Mouse (Mus musculus): ENCODE results near the gene Glp1r. TPM values are rescaled to one million over a fixed set of nuclear protein-coding genes. Genes with fewer than 3 reads are reported as not detected.

Glp1r gene
- polyA plus RNA-seq, 1 experiment, result 0.27 TPM

DNA sequence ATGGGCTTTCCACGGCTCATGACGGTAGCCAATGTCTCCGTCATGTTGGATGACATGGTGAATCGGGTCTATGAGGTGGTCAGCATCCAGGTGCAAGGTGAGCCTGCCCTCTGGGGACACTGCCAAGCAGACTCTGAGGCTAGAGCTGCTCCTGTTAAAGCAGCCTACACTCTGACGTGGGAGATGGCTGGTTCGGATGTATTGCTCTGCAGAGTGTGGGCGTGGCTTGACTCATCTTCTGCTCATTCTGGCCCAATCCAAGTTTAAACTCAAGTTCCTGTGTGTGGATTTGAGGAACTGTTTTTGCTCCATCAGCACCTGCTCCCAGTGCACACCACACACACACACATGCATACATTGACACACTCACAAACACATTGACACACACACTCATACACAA, 70.3 kb downstream of the Glp1r start:
- H3K27me3 ChIP-seq (replicated peaks; ENCODE audit: control insufficient read depth, insufficient read depth, low read length), result no peaks in the 10 kb centered on the region
- no peaks in the 10 kb centered on the region for H3K36me3 ChIP-seq (ENCODE audit: control insufficient read depth, insufficient read depth, low read length)
- 79% methylated on average over 7 of the region's 7 CpGs for WGBS
- H3K27ac ChIP-seq (ENCODE audit: insufficient read depth, low read depth, low read length), result no peak overlapping the region
- no peak for DNase-seq
- TF ChIP-seq CTCF (conservative IDR thresholded peaks at IDR 0.05; ENCODE audit: insufficient read depth, insufficient read length, low read depth, low read length), result no peak
- no peaks in the 10 kb centered on the region for H3K4me1 ChIP-seq (ENCODE audit: control insufficient read depth, insufficient read depth, low read length)
- no peak overlapping the region for H3K4me3 ChIP-seq (ENCODE audit: insufficient read depth, low read depth, low read length)

DNA sequence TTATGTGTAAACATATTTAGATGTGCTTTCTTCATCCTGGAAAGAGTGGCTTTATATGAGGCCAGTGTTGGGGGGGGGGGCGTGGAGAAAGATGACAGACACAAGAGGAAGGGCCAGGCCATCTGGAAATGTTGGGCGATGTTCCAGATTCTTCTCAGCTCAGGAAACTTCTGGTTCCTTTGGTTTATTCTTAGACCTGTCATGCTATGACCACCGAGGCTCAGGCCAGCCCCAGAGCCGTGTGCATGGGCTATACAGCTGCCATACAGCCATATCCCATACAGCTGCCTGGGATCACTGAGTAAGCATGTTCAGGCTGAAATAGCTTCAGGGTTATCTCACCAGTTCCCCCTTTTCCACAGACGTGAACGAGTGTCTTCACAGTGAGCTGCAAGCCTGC, 71.7 kb downstream of the Glp1r start:
- no peak overlapping the region for H3K4me3 ChIP-seq (ENCODE audit: insufficient read depth, low read depth, low read length)
- peak; percentile 42 for DNase-seq
- no peak overlapping the region for H3K27ac ChIP-seq (ENCODE audit: insufficient read depth, low read depth, low read length)
- no peaks in the 10 kb centered on the region for H3K27me3 ChIP-seq (replicated peaks; ENCODE audit: control insufficient read depth, insufficient read depth, low read length)
- TF ChIP-seq CTCF (conservative IDR thresholded peaks at IDR 0.05; ENCODE audit: insufficient read depth, insufficient read length, low read depth, low read length), result no peak
- no peak for TF ChIP-seq POLR2A (IDR thresholded peaks at IDR 0.05; ENCODE audit: low read depth, low read length)
- WGBS, result 56% methylated on average over 6 of the region's 6 CpGs
- no peaks in the 10 kb centered on the region for H3K4me1 ChIP-seq (ENCODE audit: control insufficient read depth, insufficient read depth, low read length)
- H3K36me3 ChIP-seq (ENCODE audit: control insufficient read depth, insufficient read depth, low read length), result no peaks in the 10 kb centered on the region

DNA sequence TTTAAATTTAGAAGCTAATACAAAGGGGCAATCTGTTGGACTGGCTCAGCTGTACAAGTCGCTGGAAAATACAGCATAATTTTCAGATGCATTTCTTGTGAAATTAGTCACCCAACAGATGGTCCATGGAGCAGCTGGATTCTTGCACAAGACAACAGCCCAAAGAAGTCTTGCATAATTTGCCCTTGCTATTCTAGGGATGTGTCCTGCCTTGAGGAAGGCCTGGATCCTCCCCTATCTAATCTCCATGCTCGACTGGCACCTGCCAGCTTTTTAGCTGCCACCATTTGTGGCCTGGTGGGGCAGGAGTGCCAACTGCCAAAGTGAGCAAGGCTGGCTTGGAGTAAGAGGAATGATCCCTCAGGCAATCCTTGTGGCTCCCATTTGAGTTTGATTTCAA, 75.7 kb downstream of the Glp1r start:
- Histone ChIP-seq H3K27ac (ENCODE audit: insufficient read depth, low read depth, low read length) (no peak overlapping the region), H3K27me3 (replicated peaks; ENCODE audit: control insufficient read depth, insufficient read depth, low read length) (no peaks in the 10 kb centered on the region), H3K4me3 (ENCODE audit: insufficient read depth, low read depth, low read length) (no peak overlapping the region), H3K4me1 (ENCODE audit: control insufficient read depth, insufficient read depth, low read length) (no peaks in the 10 kb centered on the region), H3K36me3 (ENCODE audit: control insufficient read depth, insufficient read depth, low read length) (no peaks in the 10 kb centered on the region)
- WGBS, result 69% methylated on average over 2 of the region's 2 CpGs
- no peak for DNase-seq
- TF ChIP-seq POLR2A (IDR thresholded peaks at IDR 0.05; ENCODE audit: low read depth, low read length) (no peak), CTCF (conservative IDR thresholded peaks at IDR 0.05; ENCODE audit: insufficient read depth, insufficient read length, low read depth, low read length) (no peak)

DNA sequence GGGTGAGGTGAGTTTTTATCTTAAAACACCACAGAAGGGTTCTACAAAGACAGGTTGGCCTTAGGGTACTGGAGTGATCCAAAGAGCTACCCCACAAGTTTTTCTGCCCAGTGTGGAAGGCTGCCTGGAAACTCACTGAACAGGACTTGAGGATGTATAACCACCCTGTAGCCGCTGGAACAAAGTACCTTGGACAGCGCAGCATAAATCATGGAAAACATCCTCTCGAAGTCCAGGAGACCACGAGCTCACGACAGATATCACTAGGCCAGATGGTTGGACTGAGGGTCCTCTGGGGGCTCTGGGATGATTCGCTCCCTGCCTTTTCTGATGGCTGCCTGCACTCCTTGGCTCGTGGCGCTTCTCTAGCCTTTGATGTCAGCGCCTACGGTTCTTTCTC, 76.9 kb downstream of the Glp1r start:
- WGBS, result 52% methylated on average over 10 of the region's 10 CpGs
- TF ChIP-seq CTCF (conservative IDR thresholded peaks at IDR 0.05; ENCODE audit: insufficient read depth, insufficient read length, low read depth, low read length) (no peak), POLR2A (IDR thresholded peaks at IDR 0.05; ENCODE audit: low read depth, low read length) (no peak)

DNA sequence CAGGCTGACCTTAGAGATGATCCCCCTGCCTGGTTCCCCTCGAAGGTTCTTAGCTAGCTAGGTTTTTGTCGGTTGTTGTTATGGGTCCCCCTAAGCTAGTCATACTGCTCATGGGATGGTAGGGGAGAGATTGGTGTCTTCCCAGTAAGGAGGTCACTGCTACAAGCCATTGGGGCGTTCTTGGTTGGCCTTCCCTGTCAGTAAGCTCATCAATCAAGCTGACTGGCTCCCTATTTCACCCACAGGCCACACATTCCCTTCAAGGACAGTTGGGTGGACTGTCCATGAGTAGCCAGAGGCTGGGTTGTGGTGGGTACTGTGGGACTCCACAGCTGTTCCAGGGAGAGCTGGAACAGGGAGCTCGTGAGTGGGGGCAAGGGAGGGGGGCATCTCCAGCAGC, 81.9 kb downstream of the Glp1r start:
- no peaks in the 10 kb centered on the region for H3K4me1 ChIP-seq (ENCODE audit: control insufficient read depth, insufficient read depth, low read length)
- TF ChIP-seq CTCF (conservative IDR thresholded peaks at IDR 0.05; ENCODE audit: insufficient read depth, insufficient read length, low read depth, low read length), result no peak
- no peak for TF ChIP-seq POLR2A (IDR thresholded peaks at IDR 0.05; ENCODE audit: low read depth, low read length)
- 54% methylated on average over 4 of the region's 4 CpGs for WGBS
- no peak overlapping the region for H3K4me3 ChIP-seq (ENCODE audit: insufficient read depth, low read depth, low read length)
- no peaks in the 10 kb centered on the region for H3K36me3 ChIP-seq (ENCODE audit: control insufficient read depth, insufficient read depth, low read length)
- H3K27me3 ChIP-seq (replicated peaks; ENCODE audit: control insufficient read depth, insufficient read depth, low read length), result no peaks in the 10 kb centered on the region
- no peak for DNase-seq
- H3K27ac ChIP-seq (ENCODE audit: insufficient read depth, low read depth, low read length), result no peak overlapping the region

More for the DNA sequence above, 76.9 kb downstream of the Glp1r start:
- Histone ChIP-seq H3K4me1 (ENCODE audit: control insufficient read depth, insufficient read depth, low read length) (no peaks in the 10 kb centered on the region), H3K27me3 (replicated peaks; ENCODE audit: control insufficient read depth, insufficient read depth, low read length) (no peaks in the 10 kb centered on the region), H3K36me3 (ENCODE audit: control insufficient read depth, insufficient read depth, low read length) (no peaks in the 10 kb centered on the region), H3K4me3 (ENCODE audit: insufficient read depth, low read depth, low read length) (no peak overlapping the region), H3K27ac (ENCODE audit: insufficient read depth, low read depth, low read length) (no peak overlapping the region)
- DNase-seq, result no peak

DNA sequence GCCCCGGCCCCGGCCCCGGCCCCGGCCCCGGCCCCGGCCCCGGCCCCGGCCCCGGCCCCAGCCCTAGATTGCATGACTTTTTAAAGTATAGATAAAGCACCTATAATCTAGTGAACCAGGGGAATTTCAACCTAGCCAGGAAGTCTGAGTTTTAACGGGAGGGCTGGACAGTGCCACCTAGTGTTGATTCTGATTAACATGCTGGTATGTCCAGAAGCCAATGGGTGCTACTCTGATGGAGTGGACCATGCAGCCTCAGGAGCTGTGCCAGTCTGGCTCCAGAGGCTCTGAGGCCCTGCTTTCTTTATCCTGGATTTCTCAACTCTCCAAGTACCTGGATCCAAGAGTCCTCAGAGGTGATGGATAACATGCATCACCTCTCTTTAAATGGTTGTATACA, 88.6 kb downstream of the Glp1r start:
- TF ChIP-seq CTCF (conservative IDR thresholded peaks at IDR 0.05; ENCODE audit: insufficient read depth, insufficient read length, low read depth, low read length), result peak; percentile 60
- TF ChIP-seq POLR2A (IDR thresholded peaks at IDR 0.05; ENCODE audit: low read depth, low read length), result no peak
- peak; percentile 27 for DNase-seq
- Histone ChIP-seq H3K4me1 (ENCODE audit: control insufficient read depth, insufficient read depth, low read length) (no peaks in the 10 kb centered on the region), H3K36me3 (ENCODE audit: control insufficient read depth, insufficient read depth, low read length) (no peaks in the 10 kb centered on the region), H3K4me3 (ENCODE audit: insufficient read depth, low read depth, low read length) (no peak overlapping the region), H3K27me3 (replicated peaks; ENCODE audit: control insufficient read depth, insufficient read depth, low read length) (no peaks in the 10 kb centered on the region), H3K27ac (ENCODE audit: insufficient read depth, low read depth, low read length) (no peak overlapping the region)
- WGBS, result 22% methylated on average over 10 of the region's 10 CpGs

Other genes starting within 250 kb of the Glp1r start
- gene Umodl1, start 52.8 kb downstream of the Glp1r start, polyA plus RNA-seq (2012; rRNA removed), result not detected in 2 replicates
- gene Abcg1, start 155.9 kb downstream of the Glp1r start, polyA plus RNA-seq (2012; rRNA removed), result 7.6 and 8.2 TPM in 2 replicates
- gene Tff3, start 227.8 kb downstream of the Glp1r start, polyA plus RNA-seq (2012; rRNA removed), result not detected in 2 replicates
- gene Tff2, start 242.5 kb downstream of the Glp1r start, polyA plus RNA-seq (2012; rRNA removed), result 0.20 TPM in 1 of 2 replicates, not detected in the other

All from kidney, adult 2 months (tissue).